ENCODE assay signal across 9 mouse cellular contexts in the genomic region with DNA sequence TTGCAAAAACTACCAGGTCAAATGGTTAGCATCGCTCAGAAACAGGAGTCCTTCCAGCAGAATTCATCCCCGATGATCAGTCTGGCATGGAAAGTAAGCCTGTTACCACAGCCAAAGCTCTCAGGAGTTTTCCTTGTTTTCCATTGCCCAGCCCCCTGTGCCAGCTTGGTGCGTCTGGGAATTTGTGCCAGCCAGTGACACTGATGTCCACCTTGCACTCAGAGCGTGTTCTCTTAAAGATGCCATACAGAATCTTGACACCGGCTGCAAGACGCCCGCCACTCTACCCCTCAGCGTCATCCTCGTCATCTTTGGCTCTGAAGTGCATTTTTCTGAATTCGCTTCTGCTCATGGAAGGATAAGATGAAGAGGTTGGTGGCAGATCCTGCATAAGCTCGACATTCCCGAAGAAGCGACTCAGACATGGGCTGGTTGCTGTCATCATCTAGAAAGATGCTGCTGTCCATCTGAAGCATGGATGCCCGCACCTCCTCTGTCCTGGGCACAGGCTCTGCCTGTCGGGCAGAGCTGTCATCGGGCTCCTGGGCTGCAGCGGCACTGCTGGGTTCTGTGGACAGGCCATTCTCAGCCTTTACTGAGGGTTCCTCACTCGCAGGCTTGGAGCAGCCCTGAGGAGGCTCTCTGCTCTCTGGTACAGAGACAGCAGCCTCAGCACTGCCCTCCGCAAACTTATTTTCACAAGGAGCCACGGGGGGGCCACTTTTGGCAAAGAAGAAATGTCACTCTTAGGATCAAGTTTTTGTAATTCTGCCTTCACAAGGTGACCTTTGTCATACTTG. TPM values are rescaled to one million over a fixed set of nuclear protein-coding genes. Genes with fewer than 3 reads are reported as not detected.
DNase-seq lines count a peak whose midpoint lies in the region; ATAC-seq and TF ChIP-seq lines count a peak whose summit lies in the region.
"Had no signal": no experiment of that assay in that cellular context is flagged by ENCODE, and none has a peak within 500 bp of the region (broad histone marks: within the 10 kb centered on the region; RNA-seq: fewer than 3 reads in every experiment).

No protein-coding gene starts in this region.

- DNase-seq in lung, embryonic 14.5 days, result peak; percentile 32
- DNase-seq in lung, postnatal 14 days, result no peak
- DNase-seq in embryonic facial prominence, embryonic 11.5 days (ENCODE audit: low spot score), result no peak
- DNase-seq in midbrain, embryonic 11.5 days (ENCODE audit: low spot score, missing footprints), result peak; percentile 79
- no peak for DNase-seq in gastrocnemius, postnatal 25 days
- DNase-seq in left cerebral cortex, postnatal 14 days (ENCODE audit: low spot score in 2 of 2), result no peak

- H3K36me3 ChIP-seq in lung, embryonic 14.5 days (ENCODE audit: insufficient read depth), result no peaks in the 10 kb centered on the region
- H3K36me3 ChIP-seq in embryonic facial prominence, embryonic 11.5 days (replicated peaks; ENCODE audit: control insufficient read depth, insufficient read depth, low read depth, low read length), result no peaks in the 10 kb centered on the region
- no peaks in the 10 kb centered on the region for H3K36me3 ChIP-seq in hindbrain, embryonic 12.5 days
- no peaks in the 10 kb centered on the region for H3K36me3 ChIP-seq in midbrain, embryonic 11.5 days (ENCODE audit: control insufficient read depth, insufficient read depth, low read length)

- no peak for TF ChIP-seq CTCF in lung, embryonic 14.5 days (IDR thresholded peaks at IDR 0.05; ENCODE audit: low read depth)

- H3K9me3 ChIP-seq in lung, embryonic 14.5 days (ENCODE audit: low read depth, low read length), result no peaks in the 10 kb centered on the region
- no peaks in the 10 kb centered on the region for H3K9me3 ChIP-seq in embryonic facial prominence, embryonic 11.5 days (replicated peaks; ENCODE audit: control insufficient read depth, low read length)
- H3K9me3 ChIP-seq in hindbrain, embryonic 12.5 days (replicated peaks), result no peaks in the 10 kb centered on the region
- H3K9me3 ChIP-seq in midbrain, embryonic 11.5 days (ENCODE audit: control insufficient read depth, low read length), result no peaks in the 10 kb centered on the region
- H3K9me3 ChIP-seq: megakaryocyte, embryonic 14.5 days had no signal

- H3K9ac ChIP-seq in lung, embryonic 14.5 days, result no peak overlapping the region
- H3K9ac ChIP-seq in embryonic facial prominence, embryonic 11.5 days (replicated peaks; ENCODE audit: low read length), result peak overlapping the region; percentile 47; the same call in 1 of the 2 replicates
- H3K9ac ChIP-seq in hindbrain, embryonic 12.5 days, result no peak overlapping the region
- no peak overlapping the region for H3K9ac ChIP-seq in midbrain, embryonic 11.5 days (ENCODE audit: low read length)

- H3K27me3 ChIP-seq in lung, embryonic 14.5 days (ENCODE audit: insufficient read depth, low read length), result peaks cover 12% of the 10 kb centered on the region
- no peaks in the 10 kb centered on the region for H3K27me3 ChIP-seq in embryonic facial prominence, embryonic 11.5 days (ENCODE audit: control insufficient read depth, insufficient read depth, low read length)
- peaks cover 32% of the 10 kb centered on the region for H3K27me3 ChIP-seq in hindbrain, embryonic 12.5 days
- no peaks in the 10 kb centered on the region; the same call in none of the 2 replicates for H3K27me3 ChIP-seq in midbrain, embryonic 11.5 days (ENCODE audit: control insufficient read depth, insufficient read depth, low read length)

- WGBS in lung, embryonic 14.5 days, result 44% methylated on average over 20 of the region's 20 CpGs
- WGBS in embryonic facial prominence, embryonic 11.5 days, result 56% methylated on average over 20 of the region's 20 CpGs
- WGBS in hindbrain, embryonic 12.5 days, result 52% methylated on average over 20 of the region's 20 CpGs
- WGBS in midbrain, embryonic 11.5 days, result 58% methylated on average over 20 of the region's 20 CpGs

- H3K4me2 ChIP-seq in lung, embryonic 14.5 days, result peak overlapping the region; percentile 77
- no peak overlapping the region for H3K4me2 ChIP-seq in embryonic facial prominence, embryonic 11.5 days (ENCODE audit: low read depth, low read length)
- H3K4me2 ChIP-seq in hindbrain, embryonic 12.5 days (replicated peaks), result peak overlapping the region; percentile 68
- peak overlapping the region; percentile 57 for H3K4me2 ChIP-seq in midbrain, embryonic 11.5 days

- no peak for ATAC-seq in lung, embryonic 14.5 days (ENCODE audit: insufficient read depth)
- ATAC-seq in embryonic facial prominence, embryonic 11.5 days (replicated peaks; ENCODE audit: insufficient number of reproducible peaks, low FRiP score, low TSS enrichment, low read depth), result no peak
- ATAC-seq in hindbrain, embryonic 12.5 days (ENCODE audit: low FRiP score), result no peak
- no peak for ATAC-seq in midbrain, embryonic 11.5 days (ENCODE audit: low FRiP score)
- no peak for ATAC-seq in megakaryocyte progenitor cell, adult 5-6 weeks (replicated peaks; ENCODE audit: poor library complexity)

- intact Hi-C loops in left cerebral cortex, postnatal 14 days (cut with DNase I), result no loop called here

- H3K27ac ChIP-seq in lung, embryonic 14.5 days (ENCODE audit: low read depth), result no peak overlapping the region
- no peak overlapping the region for H3K27ac ChIP-seq in embryonic facial prominence, embryonic 11.5 days (replicated peaks; ENCODE audit: low read depth, low read length)
- no peak overlapping the region for H3K27ac ChIP-seq in hindbrain, embryonic 12.5 days
- H3K27ac ChIP-seq in midbrain, embryonic 11.5 days (ENCODE audit: low read depth, low read length), result no peak overlapping the region

- H3K4me3 ChIP-seq in lung, embryonic 14.5 days (ENCODE audit: low read depth, low read length), result peak overlapping the region; percentile 38
- peak overlapping the region; percentile 42; the same call in 1 of the 2 replicates for H3K4me3 ChIP-seq in embryonic facial prominence, embryonic 11.5 days (ENCODE audit: low read depth, low read length)
- no peak overlapping the region for H3K4me3 ChIP-seq in hindbrain, embryonic 12.5 days
- H3K4me3 ChIP-seq in midbrain, embryonic 11.5 days (ENCODE audit: low read depth, low read length), result peak overlapping the region; percentile 37; the same call in 1 of the 2 replicates
- H3K4me3 ChIP-seq: megakaryocyte, embryonic 14.5 days had no signal

- H3K4me1 ChIP-seq in lung, embryonic 14.5 days (ENCODE audit: insufficient read depth), result no peaks in the 10 kb centered on the region
- no peaks in the 10 kb centered on the region; the same call in 1 of the 2 replicates for H3K4me1 ChIP-seq in embryonic facial prominence, embryonic 11.5 days (ENCODE audit: control insufficient read depth, insufficient read depth, low read length)
- peaks cover 6% of the 10 kb centered on the region; the same call in 1 of the 2 replicates for H3K4me1 ChIP-seq in hindbrain, embryonic 12.5 days
- peaks cover 3% of the 10 kb centered on the region; the same call in 1 of the 2 replicates for H3K4me1 ChIP-seq in midbrain, embryonic 11.5 days (ENCODE audit: control insufficient read depth, insufficient read depth, low read length)

RNA-seq across cellular contexts. Expression of gene Gm12248, which starts 4.1 kb away (rescaled TPM):
- polyA plus RNA-seq in lung, embryonic 14.5 days (2014; fragmentation: Nextera tagmentation; extraction: Ambion mirVana), result not detected in 2 replicates
- not detected in 2 replicates for polyA plus RNA-seq in embryonic facial prominence, embryonic 11.5 days (2014; fragmentation: Nextera tagmentation; extraction: Ambion mirVana)
- polyA plus RNA-seq in hindbrain, embryonic 12.5 days (2016; fragmentation: Nextera tagmentation; extraction: Ambion mirVana), result 0.14 TPM in 1 of 2 replicates, not detected in the other
- not detected in 2 replicates for polyA plus RNA-seq in midbrain, embryonic 11.5 days (2014; fragmentation: Nextera tagmentation; extraction: Ambion mirVana)
- total RNA-seq in gastrocnemius, postnatal 25 days (2021), result not detected
- total RNA-seq in left cerebral cortex, postnatal 14 days (2021), result not detected
- not detected in 2 replicates for total RNA-seq in megakaryocyte progenitor cell, adult 5-6 weeks (2015)
- not detected in 2 replicates for total RNA-seq in megakaryocyte progenitor cell, adult 5-6 weeks (2017)

RNA-seq across cellular contexts. Expression of gene Cnot8, which starts 6.9 kb away (rescaled TPM):
- 82.3 and 86.8 TPM in 2 replicates for polyA plus RNA-seq in lung, embryonic 14.5 days (2014; fragmentation: Nextera tagmentation; extraction: Ambion mirVana)
- 110 and 114 TPM in 2 replicates for polyA plus RNA-seq in embryonic facial prominence, embryonic 11.5 days (2014; fragmentation: Nextera tagmentation; extraction: Ambion mirVana)
- polyA plus RNA-seq in hindbrain, embryonic 12.5 days (2016; fragmentation: Nextera tagmentation; extraction: Ambion mirVana), result 105 and 109 TPM in 2 replicates
- polyA plus RNA-seq in midbrain, embryonic 11.5 days (2014; fragmentation: Nextera tagmentation; extraction: Ambion mirVana), result 110 and 113 TPM in 2 replicates
- total RNA-seq in gastrocnemius, postnatal 25 days (2021), result 10 to 100 TPM; 28.5 to 30.6 TPM
- 10 to 100 TPM; 52.1 to 54.3 TPM for total RNA-seq in left cerebral cortex, postnatal 14 days (2021)
- 68.2 and 73.9 TPM in 2 replicates for total RNA-seq in megakaryocyte progenitor cell, adult 5-6 weeks (2015)
- 113 and 114 TPM in 2 replicates for total RNA-seq in megakaryocyte progenitor cell, adult 5-6 weeks (2017)

Comparison
In these comparisons a context has a peak if more than half of its experiments do, and no peak if none do; other contexts are left out.
1. DNase-seq: peak in lung, embryonic 14.5 days (single experiment) and midbrain, embryonic 11.5 days (single experiment); none in lung, postnatal 14 days (single experiment), embryonic facial prominence, embryonic 11.5 days (single experiment), gastrocnemius, postnatal 25 days (single experiment) and left cerebral cortex, postnatal 14 days (0 of 2).